Mouse (Mus musculus): Measurements from ENCODE around the gene Taf8.

Gene Taf8

GRCm38 (mm10) chr17:47458936-47459335, 43.2 kb downstream of the Taf8 start:
- DNase-seq (ENCODE audit: low spot score in 2 of 2): no peak

GRCm38 (mm10) chr17:47458310-47458709, 43.8 kb downstream of the Taf8 start:
- no peak for DNase-seq (ENCODE audit: low spot score in 2 of 2)

GRCm38 (mm10) chr17:47454675-47455074, 47.4 kb downstream of the Taf8 start:
- DNase-seq (ENCODE audit: low spot score in 2 of 2): no peak

GRCm38 (mm10) chr17:47452886-47453285, 49.2 kb downstream of the Taf8 start:
- DNase-seq (ENCODE audit: low spot score in 2 of 2): no peak

- DNase-seq (ENCODE audit: low spot score in 2 of 2): no peak
Measured at GRCm38 (mm10) chr17:47450880-47451565, 51.1 kb downstream of the Taf8 start.

GRCm38 (mm10) chr17:47450239-47450638, 51.9 kb downstream of the Taf8 start:
- DNase-seq (ENCODE audit: low spot score in 2 of 2): no peak

- DNase-seq (ENCODE audit: low spot score in 2 of 2): no peak
Measured at GRCm38 (mm10) chr17:47449432-47449831, 52.7 kb downstream of the Taf8 start.

GRCm38 (mm10) chr17:47448523-47449372, 53.3 kb downstream of the Taf8 start:
- DNase-seq (ENCODE audit: low spot score in 2 of 2): no peak

GRCm38 (mm10) chr17:47446561-47446960, 55.5 kb downstream of the Taf8 start:
- DNase-seq (ENCODE audit: low spot score in 2 of 2): no peak

- DNase-seq (ENCODE audit: low spot score in 2 of 2): no peak
Measured at GRCm38 (mm10) chr17:47446025-47446424, 56.1 kb downstream of the Taf8 start.

GRCm38 (mm10) chr17:47445518-47445917, 56.6 kb downstream of the Taf8 start:
- no peak for DNase-seq (ENCODE audit: low spot score in 2 of 2)

GRCm38 (mm10) chr17:47444113-47444512, 58.0 kb downstream of the Taf8 start:
- DNase-seq (ENCODE audit: low spot score in 2 of 2): no peak

- no peak for DNase-seq (ENCODE audit: low spot score in 2 of 2)
Measured at GRCm38 (mm10) chr17:47442271-47442670, 59.8 kb downstream of the Taf8 start.

- DNase-seq (ENCODE audit: low spot score in 2 of 2): no peak
Measured at GRCm38 (mm10) chr17:47441296-47442051, 60.6 kb downstream of the Taf8 start.

- no peak for DNase-seq (ENCODE audit: low spot score in 2 of 2)
Measured at GRCm38 (mm10) chr17:47440359-47440890, 61.7 kb downstream of the Taf8 start.

GRCm38 (mm10) chr17:47439396-47440028, 62.6 kb downstream of the Taf8 start:
- no peak for DNase-seq (ENCODE audit: low spot score in 2 of 2)

GRCm38 (mm10) chr17:47438611-47439010, 63.5 kb downstream of the Taf8 start:
- no peak for DNase-seq (ENCODE audit: low spot score in 2 of 2)

- DNase-seq (ENCODE audit: low spot score in 2 of 2): no peak
Measured at GRCm38 (mm10) chr17:47436907-47437547, 65.1 kb downstream of the Taf8 start, which contains the start of gene 1700001C19Rik. Gene 1700001C19Rik (minus strand): TSS chr17:47437376.

- DNase-seq (ENCODE audit: low spot score in 2 of 2): no peak
Measured at GRCm38 (mm10) chr17:47436156-47436906, 65.8 kb downstream of the Taf8 start, which contains the start of gene AI661453. Gene AI661453 (plus strand): TSS chr17:47436615.

Measured in frontal cortex, postnatal 14 days (tissue).